Mouse (Mus musculus) adrenal gland, adult 18-20 months (tissue): ENCODE measurements around the gene Arhgap10. TPM values are rescaled to one million over a fixed set of nuclear protein-coding genes. Genes with fewer than 3 reads are reported as not detected.

Experiments
- DNase-seq, 2 experiments: peaks; one replicate each; pipeline ENCODE4 v3.0.0; 2021 to 2022; ENCODE audit warnings: low spot score in 2 of 2
- total RNA-seq, 2 experiments: library from RNA; stranded (reverse); gene quantifications; 1 replicate in 1 of 2; 2 replicates in 1 of 2; pipeline ENCODE4 v1.2.3; 2021

The Arhgap10 gene
- total RNA-seq, 2 experiments from 2014 or later: 12.3 to 26.2 TPM

- DNase-seq: no peak
Observed at GRCm38 (mm10) chr8:77446294-77446693, 71.5 kb downstream of the Arhgap10 start.

DNA sequence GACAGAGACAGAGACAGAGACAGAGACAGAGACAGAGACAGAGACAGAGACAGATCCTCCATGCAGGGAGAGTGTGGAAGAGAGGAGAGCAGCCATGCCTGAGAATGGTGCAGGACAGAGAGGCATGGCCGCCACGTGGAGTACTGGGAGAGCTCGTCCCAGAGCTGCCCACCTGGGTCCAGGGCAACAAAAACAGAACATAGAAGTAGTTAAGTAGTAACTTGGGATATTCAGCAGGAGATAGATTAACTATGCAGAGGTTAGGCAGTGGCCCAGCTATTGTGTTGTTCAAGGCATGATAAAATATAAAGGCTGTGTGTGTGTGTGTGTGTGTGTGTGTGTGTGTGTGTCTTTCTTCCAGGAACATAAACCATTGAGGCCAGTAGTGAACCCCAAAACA lies 72.1 kb downstream of the Arhgap10 start:
- DNase-seq: no peak

- no peak for DNase-seq
Observed at GRCm38 (mm10) chr8:77444166-77444870, 73.4 kb downstream of the Arhgap10 start.

DNA sequence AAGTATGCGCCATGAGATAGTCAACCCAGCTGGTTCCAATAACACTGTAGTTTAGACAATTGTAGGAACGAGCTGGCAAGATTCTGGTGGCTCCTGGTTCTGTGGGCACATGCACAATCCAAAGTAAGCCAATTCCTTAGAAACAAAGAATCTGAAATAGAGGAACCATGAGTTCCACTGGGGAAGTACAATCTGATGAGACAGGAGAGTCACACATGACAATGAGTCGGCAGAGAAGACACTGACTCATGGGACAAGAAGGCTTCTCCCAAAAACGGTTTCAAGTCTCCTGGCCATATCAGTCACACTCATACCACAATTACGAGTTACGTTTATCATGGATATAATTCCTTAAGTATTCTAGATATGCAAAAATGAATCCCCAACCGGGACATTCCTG lies 75.3 kb downstream of the Arhgap10 start:
- no peak for DNase-seq

GRCm38 (mm10) chr8:77440913-77441312 lies 76.8 kb downstream of the Arhgap10 start:
- no peak for DNase-seq

GRCm38 (mm10) chr8:77440324-77440880 lies 77.4 kb downstream of the Arhgap10 start:
- DNase-seq: no peak

DNA sequence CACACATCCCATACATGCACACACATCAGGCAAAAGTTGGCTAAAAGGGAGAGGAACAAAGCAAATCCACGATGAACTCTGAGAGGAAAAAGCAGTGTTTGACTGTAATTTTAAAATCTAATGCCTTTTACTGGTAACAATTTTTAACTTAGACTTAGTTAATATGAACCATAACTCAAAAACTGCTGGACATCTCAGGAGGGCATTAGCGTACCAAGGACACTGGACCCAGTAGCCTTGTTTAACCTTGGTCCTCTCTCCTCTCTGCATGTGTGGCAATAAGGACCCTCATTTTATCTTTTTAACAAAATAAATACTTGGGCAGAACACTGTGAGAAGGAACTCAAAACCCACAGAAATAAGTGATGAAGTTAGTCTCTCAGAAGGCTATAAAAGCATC lies 78.1 kb downstream of the Arhgap10 start:
- no peak for DNase-seq

DNA sequence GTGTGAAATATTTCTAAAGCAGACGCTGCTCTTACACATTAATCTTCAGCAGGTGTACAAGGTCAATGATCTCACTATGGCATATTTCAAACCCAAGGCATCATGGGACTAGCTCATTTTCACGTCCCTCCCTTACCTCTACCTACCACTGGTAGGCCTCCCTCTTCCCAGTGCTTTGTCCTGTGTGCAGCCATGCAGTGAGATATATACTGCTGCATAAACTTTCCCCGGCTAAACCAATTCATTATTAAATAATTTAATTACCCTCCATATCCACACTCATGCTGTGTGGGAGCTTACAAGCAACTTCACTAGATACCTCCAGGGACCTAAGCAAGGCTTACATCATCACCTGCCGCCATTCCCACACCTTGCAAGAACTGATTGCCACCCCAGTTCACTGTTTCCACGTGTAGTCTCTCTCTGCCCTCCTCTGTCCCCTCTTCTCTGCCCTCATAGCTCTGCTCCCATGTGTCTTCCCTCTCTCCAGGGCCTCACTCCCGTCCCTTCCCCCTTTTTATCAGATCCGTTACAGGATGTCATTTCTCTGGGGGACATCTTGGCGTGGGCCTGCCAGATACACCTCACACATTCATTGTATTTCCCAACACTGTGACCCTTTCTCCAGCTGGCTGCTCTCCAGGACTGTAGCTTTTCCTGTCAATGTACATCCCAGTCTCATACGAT lies 79.8 kb downstream of the Arhgap10 start:
- DNase-seq: no peak

GRCm38 (mm10) chr8:77436013-77436990 lies 81.5 kb downstream of the Arhgap10 start:
- no peak for DNase-seq

- no peak for DNase-seq
Observed at GRCm38 (mm10) chr8:77433221-77433620, 84.5 kb downstream of the Arhgap10 start.

- no peak for DNase-seq
Observed at GRCm38 (mm10) chr8:77432726-77433125, 85.0 kb downstream of the Arhgap10 start.

DNA sequence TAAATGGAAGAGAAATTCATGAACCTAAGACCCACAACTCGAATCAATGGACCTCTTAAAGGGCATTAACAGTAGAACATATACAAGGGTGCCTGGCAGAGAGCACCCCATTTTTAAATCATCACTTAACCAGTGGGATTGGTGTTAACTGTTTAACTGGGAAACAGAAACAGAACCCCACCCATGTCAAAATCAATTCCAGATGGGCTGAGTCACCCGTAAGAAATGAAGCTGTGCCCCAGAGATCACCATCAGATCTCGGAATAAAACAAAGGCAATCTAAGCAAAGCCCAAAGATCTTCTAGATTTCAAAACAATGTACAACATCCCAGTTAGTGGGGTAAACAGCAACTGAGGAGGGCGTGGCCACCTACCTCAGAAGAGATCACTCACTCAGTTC lies 89.3 kb downstream of the Arhgap10 start:
- DNase-seq: no peak

DNA sequence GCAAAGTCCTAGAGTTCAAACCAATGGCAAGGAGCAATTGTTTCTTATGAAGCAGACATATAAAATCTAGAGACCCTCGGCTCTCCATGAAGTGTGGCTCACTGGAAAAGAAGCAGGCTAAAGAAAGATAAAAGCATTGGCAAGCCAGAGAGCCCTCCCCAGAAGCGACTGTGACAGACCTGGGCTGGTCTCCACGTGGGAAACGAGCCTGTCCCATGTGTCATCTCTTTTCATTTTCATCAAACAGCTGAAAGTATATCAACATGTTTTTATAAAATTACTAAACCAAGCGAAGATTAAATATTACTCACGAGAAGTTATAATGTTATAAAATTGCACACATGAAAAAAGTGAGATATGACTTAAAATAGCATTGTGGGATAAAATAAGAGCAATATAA lies 89.7 kb downstream of the Arhgap10 start:
- no peak for DNase-seq

- no peak for DNase-seq
Observed at GRCm38 (mm10) chr8:77427438-77427837, 90.3 kb downstream of the Arhgap10 start.

GRCm38 (mm10) chr8:77423850-77424249 lies 93.9 kb downstream of the Arhgap10 start:
- no peak for DNase-seq

- no peak for DNase-seq
Observed at GRCm38 (mm10) chr8:77422632-77423252, 95.0 kb downstream of the Arhgap10 start.

DNA sequence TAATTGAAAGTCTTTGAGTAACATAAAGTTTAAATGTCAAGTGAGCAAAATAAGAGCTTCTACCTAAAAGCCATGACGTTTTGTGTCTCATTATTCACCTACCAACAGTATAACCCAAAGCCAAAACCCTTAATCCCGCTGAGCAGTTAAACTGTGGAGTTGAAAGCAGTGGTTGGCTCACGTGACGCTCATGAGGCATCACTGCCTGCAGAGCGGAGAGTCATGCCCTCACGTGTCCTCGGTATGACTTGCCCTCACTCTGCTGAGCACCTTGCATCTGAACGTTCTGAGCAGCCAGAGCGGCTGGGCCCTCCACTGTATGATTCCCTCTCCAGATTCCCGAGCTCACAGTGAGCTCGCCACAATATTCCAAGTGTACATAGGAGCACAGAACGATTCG lies 96.2 kb downstream of the Arhgap10 start:
- DNase-seq: no peak

GRCm38 (mm10) chr8:77419731-77420130 lies 98.0 kb downstream of the Arhgap10 start:
- DNase-seq: peak; percentile 71 to 75

- DNase-seq: no peak
Observed at GRCm38 (mm10) chr8:77416738-77417137, 101.0 kb downstream of the Arhgap10 start.

- DNase-seq: no peak
Observed at GRCm38 (mm10) chr8:77416034-77416433, 101.7 kb downstream of the Arhgap10 start.

GRCm38 (mm10) chr8:77411262-77411661 lies 106.5 kb downstream of the Arhgap10 start:
- no peak for DNase-seq
